Mouse (Mus musculus): Measurements from ENCODE around the gene Fam102b. TPM values are rescaled to one million over a fixed set of nuclear protein-coding genes. Genes with fewer than 3 reads are reported as not detected.

Fam102b gene
- polyA plus RNA-seq, 1 experiment from 2014 or later = 19.5 TPM

GRCm38 (mm10) chr3:108961655-108962054 lies 65.8 kb downstream of the Fam102b start:
- ATAC-seq (ENCODE audit: insufficient number of reproducible peaks, insufficient read depth, low FRiP score, low read depth) = peak; percentile 25; the same call in 1 of the 2 replicates
- Histone ChIP-seq H3K9ac (replicated peaks; ENCODE audit: low read depth, low read length) (no peak overlapping the region), H3K4me1 (ENCODE audit: control insufficient read depth, insufficient read depth, low read length) (peaks cover 8% of the 10 kb centered on the region; the same call in 1 of the 2 replicates), H3K27ac (ENCODE audit: low read length) (peak overlapping the region; percentile 4; the same call in 1 of the 2 replicates), H3K4me3 (ENCODE audit: low read depth, low read length) (no peak overlapping the region), H3K4me2 (replicated peaks; ENCODE audit: low read depth, low read length) (peak overlapping the region; percentile 0; the same call in 1 of the 2 replicates), H3K27me3 (ENCODE audit: control insufficient read depth, insufficient read depth, low read length) (no peaks in the 10 kb centered on the region), H3K9me3 (ENCODE audit: control insufficient read depth, low read depth, low read length) (no peaks in the 10 kb centered on the region), H3K36me3 (ENCODE audit: control insufficient read depth, insufficient read depth, low read length) (no peaks in the 10 kb centered on the region)
- WGBS = 30% methylated on average over 6 of the region's 6 CpGs

GRCm38 (mm10) chr3:108961226-108961625 lies 66.2 kb downstream of the Fam102b start:
- Histone ChIP-seq H3K4me2 (replicated peaks; ENCODE audit: low read depth, low read length) (peak overlapping the region; percentile 0; the same call in 1 of the 2 replicates), H3K4me3 (ENCODE audit: low read depth, low read length) (no peak overlapping the region), H3K4me1 (ENCODE audit: control insufficient read depth, insufficient read depth, low read length) (peaks cover 8% of the 10 kb centered on the region; the same call in 1 of the 2 replicates), H3K27ac (ENCODE audit: low read length) (peak overlapping the region; percentile 4; the same call in 1 of the 2 replicates), H3K36me3 (ENCODE audit: control insufficient read depth, insufficient read depth, low read length) (no peaks in the 10 kb centered on the region), H3K9ac (replicated peaks; ENCODE audit: low read depth, low read length) (no peak overlapping the region), H3K9me3 (ENCODE audit: control insufficient read depth, low read depth, low read length) (no peaks in the 10 kb centered on the region), H3K27me3 (ENCODE audit: control insufficient read depth, insufficient read depth, low read length) (no peaks in the 10 kb centered on the region)
- peak; percentile 53; the same call in 1 of the 2 replicates for ATAC-seq (ENCODE audit: insufficient number of reproducible peaks, insufficient read depth, low FRiP score, low read depth)
- WGBS = 24% methylated on average over 7 of the region's 7 CpGs

DNA sequence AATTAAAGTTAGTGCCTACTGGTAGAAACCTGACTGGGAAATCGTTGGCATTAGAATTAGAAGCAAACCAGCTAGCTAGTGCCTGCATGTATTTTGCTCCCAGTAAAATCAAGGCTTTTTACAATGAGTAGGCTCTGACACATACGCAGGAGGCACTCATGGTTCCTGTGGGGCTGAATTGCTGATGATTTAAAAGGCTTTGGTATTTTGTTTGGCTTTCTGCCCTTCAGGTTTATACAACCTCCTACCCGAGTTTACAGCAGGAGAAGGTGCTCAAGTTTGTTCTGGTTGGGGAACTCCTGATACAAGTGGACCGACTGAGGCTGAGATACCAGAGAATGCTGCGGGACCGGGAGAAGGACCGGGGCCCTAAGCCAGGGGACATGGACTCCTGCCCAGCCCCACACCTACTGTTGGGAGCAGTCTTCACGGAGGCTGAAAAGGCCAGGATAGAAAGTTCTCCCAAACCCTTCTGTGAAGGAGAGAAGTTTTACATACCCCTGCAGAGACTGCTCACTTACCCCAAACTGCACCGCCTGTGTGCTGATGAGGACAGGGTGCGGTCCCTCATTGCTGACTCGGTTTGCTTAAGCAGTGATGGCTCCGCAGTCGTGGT lies 67.6 kb downstream of the Fam102b start:
- H3K36me3 ChIP-seq (ENCODE audit: control insufficient read depth, insufficient read depth, low read length) = no peaks in the 10 kb centered on the region
- ATAC-seq (ENCODE audit: insufficient number of reproducible peaks, insufficient read depth, low FRiP score, low read depth) = no peak
- H3K27me3 ChIP-seq (ENCODE audit: control insufficient read depth, insufficient read depth, low read length) = no peaks in the 10 kb centered on the region
- no peak overlapping the region for H3K27ac ChIP-seq (ENCODE audit: low read length)
- no peak overlapping the region for H3K4me2 ChIP-seq (replicated peaks; ENCODE audit: low read depth, low read length)
- H3K9ac ChIP-seq (replicated peaks; ENCODE audit: low read depth, low read length) = no peak overlapping the region
- no peak overlapping the region for H3K4me3 ChIP-seq (ENCODE audit: low read depth, low read length)
- peaks cover 8% of the 10 kb centered on the region; the same call in 1 of the 2 replicates for H3K4me1 ChIP-seq (ENCODE audit: control insufficient read depth, insufficient read depth, low read length)
- 63% methylated on average over 13 of the region's 13 CpGs for WGBS
- no peaks in the 10 kb centered on the region for H3K9me3 ChIP-seq (ENCODE audit: control insufficient read depth, low read depth, low read length)

DNA sequence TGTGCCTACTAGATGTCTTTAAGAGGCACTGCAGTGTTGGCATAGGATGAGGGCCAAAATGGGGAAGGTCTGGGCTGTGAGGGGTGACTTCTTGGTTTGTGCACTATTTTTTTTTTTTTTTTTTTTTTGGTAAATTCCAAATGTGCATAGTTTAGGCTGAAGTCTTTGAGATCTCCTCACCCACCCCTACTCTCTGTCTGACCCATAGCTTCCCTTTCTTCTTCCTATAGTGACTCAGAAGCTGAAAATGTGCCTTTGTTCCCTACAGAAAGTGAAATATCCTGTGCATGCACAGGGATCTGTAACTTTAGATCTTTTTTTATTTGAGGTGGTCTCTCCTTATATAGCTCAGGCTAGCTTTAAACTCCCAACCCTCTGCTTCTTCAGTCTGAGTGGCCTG lies 69.4 kb downstream of the Fam102b start:
- peaks cover 8% of the 10 kb centered on the region; the same call in 1 of the 2 replicates for H3K4me1 ChIP-seq (ENCODE audit: control insufficient read depth, insufficient read depth, low read length)
- no peaks in the 10 kb centered on the region for H3K36me3 ChIP-seq (ENCODE audit: control insufficient read depth, insufficient read depth, low read length)
- no peaks in the 10 kb centered on the region for H3K27me3 ChIP-seq (ENCODE audit: control insufficient read depth, insufficient read depth, low read length)
- H3K4me3 ChIP-seq (ENCODE audit: low read depth, low read length) = no peak overlapping the region
- no peak overlapping the region for H3K4me2 ChIP-seq (replicated peaks; ENCODE audit: low read depth, low read length)
- no peak for ATAC-seq (ENCODE audit: insufficient number of reproducible peaks, insufficient read depth, low FRiP score, low read depth)
- no peak overlapping the region for H3K9ac ChIP-seq (replicated peaks; ENCODE audit: low read depth, low read length)
- no peaks in the 10 kb centered on the region for H3K9me3 ChIP-seq (ENCODE audit: control insufficient read depth, low read depth, low read length)
- H3K27ac ChIP-seq (ENCODE audit: low read length) = no peak overlapping the region

DNA sequence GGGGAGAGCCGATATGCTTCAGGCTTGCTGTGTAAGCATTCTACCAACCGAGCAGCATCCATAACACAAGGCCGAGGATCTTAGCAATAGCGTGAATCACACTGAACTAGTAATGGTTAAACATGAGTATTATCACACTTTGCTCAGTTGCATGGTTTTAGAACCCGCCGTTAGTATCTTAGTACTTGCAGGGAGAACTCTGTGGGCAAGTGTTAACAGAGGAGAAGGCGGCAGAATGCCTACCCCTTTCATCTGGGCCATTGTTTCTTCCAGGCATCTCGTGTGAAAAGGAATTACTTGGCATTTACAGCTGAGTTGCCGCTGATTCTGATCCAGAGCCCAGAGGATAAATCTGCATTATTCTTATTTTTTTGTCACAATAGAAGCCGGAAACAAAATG lies 86.4 kb downstream of the Fam102b start:
- H3K9me3 ChIP-seq (ENCODE audit: control insufficient read depth, low read depth, low read length) = no peaks in the 10 kb centered on the region
- H3K4me1 ChIP-seq (ENCODE audit: control insufficient read depth, insufficient read depth, low read length) = no peaks in the 10 kb centered on the region
- 88% methylated on average over 10 of the region's 10 CpGs for WGBS
- H3K4me3 ChIP-seq (ENCODE audit: low read depth, low read length) = no peak overlapping the region
- H3K36me3 ChIP-seq (ENCODE audit: control insufficient read depth, insufficient read depth, low read length) = no peaks in the 10 kb centered on the region
- H3K9ac ChIP-seq (replicated peaks; ENCODE audit: low read depth, low read length) = no peak overlapping the region
- no peaks in the 10 kb centered on the region for H3K27me3 ChIP-seq (ENCODE audit: control insufficient read depth, insufficient read depth, low read length)
- H3K27ac ChIP-seq (ENCODE audit: low read length) = no peak overlapping the region
- ATAC-seq (ENCODE audit: insufficient number of reproducible peaks, insufficient read depth, low FRiP score, low read depth) = no peak
- H3K4me2 ChIP-seq (replicated peaks; ENCODE audit: low read depth, low read length) = no peak overlapping the region

DNA sequence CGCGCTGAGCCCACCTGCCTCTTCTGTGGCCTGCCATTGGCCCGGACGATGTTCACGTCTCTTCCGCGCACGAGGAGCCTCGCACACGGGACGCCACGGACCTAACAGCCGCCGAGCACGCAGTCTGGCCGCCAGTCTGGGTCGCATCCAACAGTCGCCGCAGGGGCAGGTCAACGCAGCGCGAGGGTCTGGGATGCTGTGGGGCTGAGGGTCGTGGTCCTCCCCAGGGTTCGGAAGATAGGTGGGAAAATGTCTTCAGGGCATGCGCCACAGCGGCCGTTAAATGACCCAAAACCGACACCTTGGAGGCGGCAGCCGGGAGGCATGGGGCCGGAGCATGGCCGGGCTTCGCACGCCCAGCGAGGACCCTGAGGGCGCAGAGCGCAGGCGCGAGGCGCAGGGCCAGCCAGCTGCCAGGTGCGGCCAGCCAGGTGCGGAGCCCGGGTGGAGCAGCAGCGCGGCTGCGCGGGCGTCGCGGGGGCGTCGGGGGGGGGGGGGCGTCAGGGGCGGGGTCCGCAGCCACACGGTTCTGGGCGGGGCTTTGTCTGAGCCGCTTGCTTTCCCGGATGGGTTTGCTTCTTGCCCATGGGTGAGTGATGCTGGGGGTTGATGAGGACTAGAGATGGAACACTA lies 87.3 kb downstream of the Fam102b start, which contains the start of gene Gm9857:
Gene Gm9857, minus strand, starts transcription at position 445 of the 633 bp plus-strand sequence.
- 45% methylated on average over 55 of the region's 59 CpGs for WGBS
- Histone ChIP-seq H3K27ac (ENCODE audit: low read length) (no peak within 1 kb of the TSS), H3K4me1 (ENCODE audit: control insufficient read depth, insufficient read depth, low read length) (no peaks in the 10 kb centered on the region), H3K27me3 (ENCODE audit: control insufficient read depth, insufficient read depth, low read length) (no peaks in the 10 kb centered on the region), H3K4me2 (replicated peaks; ENCODE audit: low read depth, low read length) (peak within 1 kb of the TSS; percentile 44), H3K9me3 (ENCODE audit: control insufficient read depth, low read depth, low read length) (no peaks in the 10 kb centered on the region), H3K9ac (replicated peaks; ENCODE audit: low read depth, low read length) (no peak within 1 kb of the TSS), H3K36me3 (ENCODE audit: control insufficient read depth, insufficient read depth, low read length) (no peaks in the 10 kb centered on the region), H3K4me3 (ENCODE audit: low read depth, low read length) (peak within 1 kb of the TSS; percentile 28)
- ATAC-seq (ENCODE audit: insufficient number of reproducible peaks, insufficient read depth, low FRiP score, low read depth) = peak; percentile 83

DNA sequence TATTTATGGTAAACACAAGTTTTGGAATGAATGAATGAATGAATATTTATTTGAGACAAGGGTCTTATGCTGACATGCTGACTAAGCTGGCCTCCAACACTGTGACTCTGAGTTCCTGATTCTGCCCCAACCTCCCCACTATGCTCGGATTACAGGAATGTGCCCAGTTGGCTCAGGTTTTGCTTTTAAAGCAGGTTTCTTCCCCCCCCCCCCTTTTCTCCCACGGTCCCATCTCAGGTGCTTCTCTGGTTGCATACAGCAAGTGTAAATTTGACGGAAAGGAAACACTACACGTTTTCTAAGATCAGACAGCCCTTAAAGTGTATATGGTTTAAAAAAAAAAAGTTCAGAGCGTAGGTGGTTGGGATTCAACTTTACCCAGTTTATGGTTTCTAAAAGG lies 87.8 kb downstream of the Fam102b start, which contains the start of gene Henmt1:
Gene Henmt1, plus strand, starts transcription at position 301 of the 400 bp plus-strand sequence.
- peak within 1 kb of the TSS; percentile 44 for H3K4me2 ChIP-seq (replicated peaks; ENCODE audit: low read depth, low read length)
- H3K27me3 ChIP-seq (ENCODE audit: control insufficient read depth, insufficient read depth, low read length) = no peaks in the 10 kb centered on the region
- 86% methylated on average over 5 of the region's 5 CpGs for WGBS
- no peaks in the 10 kb centered on the region for H3K9me3 ChIP-seq (ENCODE audit: control insufficient read depth, low read depth, low read length)
- H3K4me1 ChIP-seq (ENCODE audit: control insufficient read depth, insufficient read depth, low read length) = no peaks in the 10 kb centered on the region
- no peak for ATAC-seq (ENCODE audit: insufficient number of reproducible peaks, insufficient read depth, low FRiP score, low read depth)
- H3K4me3 ChIP-seq (ENCODE audit: low read depth, low read length) = peak within 1 kb of the TSS; percentile 28
- H3K27ac ChIP-seq (ENCODE audit: low read length) = no peak within 1 kb of the TSS
- no peaks in the 10 kb centered on the region for H3K36me3 ChIP-seq (ENCODE audit: control insufficient read depth, insufficient read depth, low read length)
- no peak within 1 kb of the TSS for H3K9ac ChIP-seq (replicated peaks; ENCODE audit: low read depth, low read length)

- no peaks in the 10 kb centered on the region for H3K4me1 ChIP-seq (ENCODE audit: control insufficient read depth, insufficient read depth, low read length)
- H3K4me3 ChIP-seq (ENCODE audit: low read depth, low read length) = no peak overlapping the region
- ATAC-seq (ENCODE audit: insufficient number of reproducible peaks, insufficient read depth, low FRiP score, low read depth) = no peak
- no peaks in the 10 kb centered on the region for H3K9me3 ChIP-seq (ENCODE audit: control insufficient read depth, low read depth, low read length)
- no peak overlapping the region for H3K9ac ChIP-seq (replicated peaks; ENCODE audit: low read depth, low read length)
- H3K4me2 ChIP-seq (replicated peaks; ENCODE audit: low read depth, low read length) = no peak overlapping the region
- 88% methylated on average over 5 of the region's 5 CpGs for WGBS
- no peak overlapping the region for H3K27ac ChIP-seq (ENCODE audit: low read length)
- no peaks in the 10 kb centered on the region for H3K27me3 ChIP-seq (ENCODE audit: control insufficient read depth, insufficient read depth, low read length)
- H3K36me3 ChIP-seq (ENCODE audit: control insufficient read depth, insufficient read depth, low read length) = no peaks in the 10 kb centered on the region
Observed at GRCm38 (mm10) chr3:108938691-108939090, 88.7 kb downstream of the Fam102b start.

Data from stomach, embryonic 14.5 days (tissue).